Mouse (Mus musculus): ENCODE measurements around the gene Ascl2. TPM values are rescaled to one million over a fixed set of nuclear protein-coding genes. Genes with fewer than 3 reads are reported as not detected.

Ascl2 gene
- total RNA-seq, 1 experiment from 2014 or later, result 0.27 TPM

- no peak for ATAC-seq (replicated peaks; ENCODE audit: low read depth, poor library complexity, severe bottlenecking)
These were observed 41.8 kb downstream of the Ascl2 start for GRCm38 (mm10) chr7:142927293-142927692.

- peak; percentile 98 for ATAC-seq (replicated peaks; ENCODE audit: low read depth, poor library complexity, severe bottlenecking)
These were observed 50.1 kb downstream of the Ascl2 start for GRCm38 (mm10) chr7:142918641-142919628.

DNA sequence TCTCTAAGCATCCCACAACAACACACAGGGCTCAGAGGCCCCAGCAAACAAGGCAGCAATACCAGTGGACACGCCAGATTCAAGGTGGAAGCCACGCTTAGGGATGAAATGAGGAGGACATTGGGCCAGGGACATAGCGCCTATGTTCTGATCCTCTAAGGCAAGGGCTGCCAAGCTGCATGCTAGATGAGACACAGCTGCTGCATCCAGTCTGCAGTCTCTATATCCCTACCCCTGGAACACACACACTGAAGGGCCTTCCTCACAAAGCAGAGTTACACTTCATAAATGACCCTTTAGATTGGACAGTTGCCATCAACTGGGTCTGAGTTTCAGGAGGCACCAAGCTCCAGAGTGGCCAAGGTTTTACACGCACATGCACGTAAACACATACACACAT lies 51.4 kb downstream of the Ascl2 start:
- no peak for ATAC-seq (replicated peaks; ENCODE audit: low read depth, poor library complexity, severe bottlenecking)

Other genes starting within 250 kb of the Ascl2 start
- not detected in 2 replicates for gene Ins2, start 225.9 kb downstream of the Ascl2 start, total RNA-seq (2017)
- not detected in 2 replicates for gene Th, start 38.1 kb downstream of the Ascl2 start, total RNA-seq (2017)
- gene Tspan32, start 35.8 kb upstream of the Ascl2 start, total RNA-seq (2017), result 115 and 119 TPM in 2 replicates
- 187 and 210 TPM in 2 replicates for gene Cd81, start 83.5 kb upstream of the Ascl2 start, total RNA-seq (2017)
- gene Tssc4, start 100.0 kb upstream of the Ascl2 start, total RNA-seq (2017), result 25.3 and 25.5 TPM in 2 replicates
- gene Trpm5, start 125.4 kb upstream of the Ascl2 start, total RNA-seq (2017), result not detected in 2 replicates
- gene Kcnq1, start 137.1 kb upstream of the Ascl2 start, total RNA-seq (2017), result not detected in 2 replicates